Mouse (Mus musculus) kidney, postnatal 0 days (tissue): ENCODE data around the gene Ube3b. TPM values are rescaled to one million over a fixed set of nuclear protein-coding genes. Genes with fewer than 3 reads are reported as not detected.
A peak's percentile ranks its signal among the peaks of the same experiment; 100 is the strongest.

Experiments
- ATAC-seq: fragments of 200-750 bp; cut with Nextera tagmentation; replicated peaks from 2 replicates; pipeline ENCODE4 v1.8.0; 2017; ENCODE audit warnings: low read depth, moderate number of reproducible peaks, moderate TSS enrichment, moderate library complexity; ENCODE audit not compliant: low FRiP score
- DNase-seq: peaks from one replicate; pipeline ENCODE4 v3.0.0-alpha.2; 2016; ENCODE audit warnings: low spot score
- H3K27ac ChIP-seq: fragments of 300-500 bp; sonication (generic); 2 replicates; pipeline ENCODE4 v1.5.1; 2014; ENCODE audit warnings: mild to moderate bottlenecking
- H3K27me3 ChIP-seq: fragments of 300-500 bp; sonication (generic); 2 replicates; pipeline ENCODE4 v1.6.1; 2014; ENCODE audit warnings: low read length, mixed read lengths; ENCODE audit not compliant: insufficient read depth
- H3K36me3 ChIP-seq: fragments of 300-500 bp; sonication (generic); 2 replicates; pipeline ENCODE4 v1.6.1; 2014; ENCODE audit warnings: low read length, mixed read lengths; ENCODE audit not compliant: insufficient read depth
- H3K4me1 ChIP-seq: fragments of 300-500 bp; sonication (generic); replicated peaks from 2 replicates; pipeline ENCODE4 v1.6.1; 2014; ENCODE audit warnings: antibody characterized with exemption, low read length, mixed read lengths; ENCODE audit not compliant: insufficient read depth
- H3K4me2 ChIP-seq: fragments of 300-500 bp; sonication (generic); 2 replicates; pipeline ENCODE4 v1.6.1; 2014; ENCODE audit warnings: mild to moderate bottlenecking, low read length, moderate library complexity, mixed read lengths
- H3K4me3 ChIP-seq: fragments of 300-500 bp; sonication (generic); replicated peaks from 2 replicates; pipeline ENCODE4 v1.5.1; 2014; ENCODE audit warnings: low read depth, low read length
- H3K9ac ChIP-seq: fragments of 300-500 bp; sonication (generic); 2 replicates; pipeline ENCODE4 v1.6.1; 2014; ENCODE audit warnings: low read depth, low read length
- H3K9me3 ChIP-seq: fragments of 300-500 bp; sonication (generic); replicated peaks from 2 replicates; pipeline ENCODE4 v1.6.1; 2016; ENCODE audit warnings: low read length, inconsistent platforms, mixed read lengths
- CTCF ChIP-seq: IDR thresholded peaks from 2 replicates; pipeline ENCODE4 v1.5.1; 2016; ENCODE audit warnings: antibody characterized with exemption, low read depth, mild to moderate bottlenecking, moderate library complexity
- WGBS: fragments of 180-500 bp; shearing (Covaris S2); extraction: QIAGEN DNeasy Blood & Tissue Kit; methylation state at CpG from one replicate; pipeline ENCODE4 v1.1.7; 2014; 5-methylcytosine and 5-hydroxymethylcytosine counted together
- polyA plus RNA-seq: library from polyadenylated mRNA; unstranded; fragments of >200 nt; fragmentation: Nextera tagmentation; extraction: Ambion mirVana; gene quantifications from 2 replicates; pipeline ENCODE4 v1.2.1, GENCODE M21; 2015

The Ube3b gene
- polyA plus RNA-seq, 1 experiment from 2014 or later, result 28.6 TPM

DNA sequence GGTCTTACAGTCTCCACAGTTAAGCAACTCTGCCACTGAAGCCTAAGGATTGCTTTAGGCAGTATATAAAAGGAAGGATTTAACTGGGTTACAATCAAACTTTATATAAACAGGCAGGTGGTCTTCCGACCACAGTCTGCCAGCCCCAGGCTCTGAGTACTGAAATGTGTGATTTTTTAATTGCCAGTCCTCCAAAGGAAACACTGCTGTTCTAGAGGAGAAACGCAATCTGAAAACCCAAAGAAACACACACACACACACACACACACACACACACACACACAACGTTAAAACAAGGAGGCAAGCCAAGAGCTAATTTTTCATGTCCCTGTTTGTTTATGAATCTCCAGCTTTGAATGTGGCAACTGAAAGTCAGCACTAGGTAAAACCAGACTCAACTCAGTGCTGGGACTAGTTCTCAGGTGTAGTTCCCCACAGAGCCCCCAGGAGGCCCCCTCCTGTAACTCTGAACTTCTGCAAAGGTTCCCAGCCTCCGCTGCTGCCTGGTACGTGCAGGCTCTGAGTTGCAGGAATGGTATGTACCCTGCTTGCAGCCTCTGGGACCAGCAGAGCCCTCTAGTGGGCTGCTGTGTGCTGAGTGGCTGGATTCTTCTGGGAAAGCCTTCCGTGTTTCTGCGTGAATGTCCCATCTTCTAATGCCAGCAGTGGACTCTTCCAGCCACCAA, 24.0 kb upstream of the Ube3b start:
- H3K9ac ChIP-seq, result no peak overlapping the region
- H3K4me2 ChIP-seq, result peak overlapping the region; percentile 5; the same call in 1 of the 2 replicates
- peak; percentile 92 for TF ChIP-seq CTCF
- H3K9me3 ChIP-seq, result no peaks in the 10 kb centered on the region
- H3K4me1 ChIP-seq, result 0 out of 2 replicates have a peak, but pooled peaks cover 6% of the 10 kb centered on the region
- peak overlapping the region; percentile 83 for H3K27ac ChIP-seq
- peak; percentile 96 for DNase-seq
- no peaks in the 10 kb centered on the region for H3K27me3 ChIP-seq
- 19% methylated on average over 7 of the region's 7 CpGs for WGBS
- ATAC-seq, result peak; percentile 88
- H3K36me3 ChIP-seq, result peaks cover 7% of the 10 kb centered on the region; the same call in 1 of the 2 replicates
- H3K4me3 ChIP-seq, result no peak overlapping the region

DNA sequence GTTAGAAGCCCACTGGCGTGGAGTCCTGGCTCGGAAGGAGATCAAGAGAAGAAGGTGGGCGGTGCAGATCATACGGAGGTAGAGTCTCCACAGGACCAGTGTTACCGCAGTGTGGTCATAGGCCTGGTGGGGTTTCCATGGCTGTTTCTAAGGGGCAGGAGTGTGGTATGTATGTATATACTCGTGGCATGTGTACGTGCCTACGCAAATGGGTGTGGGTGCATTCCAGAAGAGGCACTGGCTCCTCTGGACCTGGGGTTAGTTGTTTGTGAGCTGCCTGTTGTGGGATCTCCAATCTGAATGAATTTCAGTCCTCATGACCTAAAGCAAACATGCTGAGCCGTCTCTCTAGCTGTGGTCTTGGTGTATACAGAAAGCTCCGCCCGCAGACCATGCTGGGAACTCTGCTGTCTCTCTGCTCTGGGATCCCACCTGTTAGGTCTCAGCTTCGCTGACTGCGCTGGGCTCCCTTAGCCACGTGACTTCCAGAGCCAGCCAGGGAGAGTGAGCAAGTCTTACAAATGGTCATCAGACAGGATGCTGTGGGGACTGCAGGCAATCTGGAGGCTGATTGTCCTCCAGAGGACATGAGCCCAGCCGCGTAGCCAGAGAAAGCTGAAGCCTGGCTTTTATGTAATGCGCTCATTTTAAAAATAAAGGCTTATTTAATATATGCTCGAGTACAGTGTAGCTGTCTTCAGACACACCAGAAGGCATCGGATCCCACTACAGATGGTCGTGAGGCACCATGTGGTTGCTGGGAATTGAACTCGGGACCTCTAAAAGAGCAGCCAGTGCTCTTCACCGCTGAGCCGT, 23.3 kb upstream of the Ube3b start:
- peak; percentile 81 for ATAC-seq
- peak; percentile 85 for DNase-seq
- Histone ChIP-seq H3K4me2 (peak overlapping the region; percentile 5; the same call in 1 of the 2 replicates), H3K9ac (no peak overlapping the region), H3K4me1 (0 out of 2 replicates have a peak, but pooled peaks cover 6% of the 10 kb centered on the region), H3K36me3 (peaks cover 15% of the 10 kb centered on the region; the same call in 1 of the 2 replicates), H3K9me3 (no peaks in the 10 kb centered on the region), H3K4me3 (no peak overlapping the region), H3K27me3 (no peaks in the 10 kb centered on the region), H3K27ac (peak overlapping the region; percentile 83)
- 42% methylated on average over 23 of the region's 23 CpGs for WGBS
- TF ChIP-seq CTCF, result no peak

DNA sequence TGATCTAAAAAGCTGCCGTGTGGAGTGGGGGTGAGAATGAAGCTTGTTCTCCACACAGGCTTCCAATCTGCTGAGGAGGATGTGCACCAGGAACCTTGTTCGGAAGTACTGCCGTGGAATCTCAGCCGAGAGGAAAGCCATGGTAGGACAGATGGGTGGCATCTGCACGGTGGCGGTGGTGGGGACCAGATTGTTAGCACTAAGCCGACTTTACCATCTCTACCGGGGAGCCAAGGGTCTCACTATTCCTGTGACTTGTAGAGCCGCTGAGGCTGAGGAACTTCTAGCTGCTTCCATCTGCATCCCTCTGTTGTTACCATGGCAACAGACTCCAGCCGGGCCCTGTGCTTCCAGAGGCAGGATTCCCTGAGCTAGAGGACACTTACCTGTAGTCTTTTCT, 21.6 kb upstream of the Ube3b start:
- no peak for ATAC-seq
- Histone ChIP-seq H3K4me1 (0 out of 2 replicates have a peak, but pooled peaks cover 6% of the 10 kb centered on the region), H3K27me3 (no peaks in the 10 kb centered on the region), H3K9me3 (no peaks in the 10 kb centered on the region), H3K4me2 (no peak overlapping the region), H3K4me3 (no peak overlapping the region), H3K36me3 (peaks cover 30% of the 10 kb centered on the region), H3K9ac (no peak overlapping the region), H3K27ac (no peak overlapping the region)
- no peak for TF ChIP-seq CTCF
- WGBS, result 83% methylated on average over 10 of the region's 10 CpGs
- no peak for DNase-seq

DNA sequence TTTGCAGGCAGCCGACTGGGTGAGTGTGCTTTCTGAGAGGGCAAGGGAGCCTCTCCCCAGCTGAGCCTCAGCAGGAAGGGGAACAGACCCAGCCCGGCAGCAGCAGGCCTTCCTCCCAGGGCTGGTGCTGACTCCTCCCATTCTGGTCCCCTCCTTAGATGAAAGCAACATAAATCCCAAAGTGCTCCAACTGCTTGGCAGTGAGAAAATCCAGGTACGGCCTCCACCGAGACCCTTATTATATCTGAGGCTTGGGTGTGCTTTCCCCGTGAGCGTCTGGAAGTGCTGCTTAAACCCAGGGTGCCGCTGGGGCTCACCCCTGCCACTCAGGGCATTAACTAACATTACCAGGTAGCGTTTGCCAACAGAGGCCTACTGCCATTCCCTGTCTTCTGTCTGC, 20.8 kb upstream of the Ube3b start:
- Histone ChIP-seq H3K9ac (no peak overlapping the region), H3K4me1 (0 out of 2 replicates have a peak, but pooled peaks cover 6% of the 10 kb centered on the region), H3K27me3 (no peaks in the 10 kb centered on the region), H3K4me2 (no peak overlapping the region), H3K9me3 (no peaks in the 10 kb centered on the region), H3K27ac (no peak overlapping the region), H3K4me3 (no peak overlapping the region), H3K36me3 (peaks cover 37% of the 10 kb centered on the region)
- 67% methylated on average over 8 of the region's 8 CpGs for WGBS
- no peak for TF ChIP-seq CTCF
- DNase-seq (no peak), ATAC-seq (no peak)

DNA sequence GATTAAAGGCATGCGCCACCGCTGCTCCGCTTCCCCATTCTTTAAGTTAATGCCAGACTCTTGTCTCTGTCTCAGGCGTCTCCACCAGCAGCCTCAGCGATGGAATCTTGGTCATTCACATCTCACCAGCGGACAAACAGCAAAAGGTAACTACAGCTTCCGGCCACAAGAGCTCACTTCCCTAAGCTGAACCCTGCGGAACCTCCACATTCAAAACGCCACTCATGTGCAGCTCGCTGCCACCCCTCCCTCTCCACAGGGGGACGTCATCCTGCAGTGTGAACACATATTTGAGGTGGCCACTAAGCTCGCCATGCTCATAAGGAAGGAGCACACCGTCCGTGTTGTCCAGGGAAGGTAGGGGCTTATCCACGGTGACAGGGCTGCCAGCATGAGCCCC, 19.4 kb upstream of the Ube3b start:
- WGBS, result 88% methylated on average over 15 of the region's 15 CpGs
- TF ChIP-seq CTCF, result no peak
- Histone ChIP-seq H3K4me3 (no peak overlapping the region), H3K9me3 (no peaks in the 10 kb centered on the region), H3K4me1 (0 out of 2 replicates have a peak, but pooled peaks cover 6% of the 10 kb centered on the region), H3K27ac (no peak overlapping the region), H3K9ac (no peak overlapping the region), H3K27me3 (no peaks in the 10 kb centered on the region), H3K4me2 (no peak overlapping the region), H3K36me3 (peaks cover 51% of the 10 kb centered on the region)
- DNase-seq (no peak), ATAC-seq (no peak)

DNA sequence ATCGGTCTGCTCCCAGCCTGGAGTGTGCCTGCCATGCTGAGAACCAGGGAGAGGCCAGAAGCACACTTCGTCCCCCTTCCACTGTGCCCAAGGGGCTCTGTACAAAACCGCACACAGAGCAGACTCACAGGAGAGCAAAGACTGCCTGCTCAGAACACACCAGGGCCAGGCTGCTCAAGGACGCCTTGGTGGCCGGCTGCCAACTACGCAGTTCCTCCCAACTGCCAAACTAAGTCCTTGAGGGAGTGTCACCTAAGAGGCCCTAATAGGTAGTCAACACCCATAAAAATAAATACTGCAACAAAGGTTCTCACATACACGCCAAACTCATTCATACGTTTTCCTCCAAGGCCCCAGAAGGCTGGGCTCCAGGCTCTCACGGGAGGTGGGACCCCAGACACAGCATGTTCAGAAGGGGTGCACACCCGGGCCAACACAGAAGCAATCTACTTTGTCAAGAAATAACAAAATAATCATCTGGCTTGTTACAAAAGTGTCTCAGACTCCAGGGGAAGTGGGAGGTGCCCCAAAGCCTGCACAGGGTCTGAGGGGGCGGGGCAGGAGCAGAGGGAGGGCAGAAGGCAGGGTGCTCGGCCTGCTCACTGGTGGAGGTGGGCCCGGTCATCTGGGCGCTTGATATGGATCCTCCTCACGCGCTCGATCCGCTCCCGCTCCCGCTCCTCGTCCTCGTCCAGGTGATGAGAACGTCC, 15.2 kb upstream of the Ube3b start:
- WGBS, result 71% methylated on average over 23 of the region's 23 CpGs
- no peaks in the 10 kb centered on the region for H3K27me3 ChIP-seq
- no peaks in the 10 kb centered on the region for H3K9me3 ChIP-seq
- no peak for TF ChIP-seq CTCF
- no peak overlapping the region for H3K4me2 ChIP-seq
- H3K27ac ChIP-seq, result 0 out of 2 replicates have a peak overlapping the region, but pooled peaks have one; percentile 13
- no peak overlapping the region for H3K4me3 ChIP-seq
- H3K36me3 ChIP-seq, result peaks cover 80% of the 10 kb centered on the region
- no peak for ATAC-seq
- DNase-seq, result peak; percentile 39
- peaks cover 9% of the 10 kb centered on the region for H3K4me1 ChIP-seq
- no peak overlapping the region for H3K9ac ChIP-seq
